Mouse (Mus musculus) limb, embryonic 14.5 days (tissue): ENCODE results near the gene Timm44. TPM values are rescaled to one million over a fixed set of nuclear protein-coding genes. Genes with fewer than 3 reads are reported as not detected.

Source experiments
- ATAC-seq: fragments of 200-750 bp; cut with Nextera tagmentation; 2 replicates; pipeline ENCODE4 v1.8.0; 2017; ENCODE audit warnings: low read depth, moderate number of reproducible peaks, moderate TSS enrichment; ENCODE audit not compliant: low FRiP score
- DNase-seq: peaks from one replicate; pipeline ENCODE4 v3.0.0-alpha.2; 2015; ENCODE audit warnings: low spot score
- H3K27ac ChIP-seq: fragments of 300-500 bp; sonication (generic); replicated peaks from 2 replicates; pipeline ENCODE4 v1.5.1; 2014; ENCODE audit warnings: low read depth, mild to moderate bottlenecking, low read length, moderate library complexity, mixed read lengths
- H3K27me3 ChIP-seq: fragments of 300-500 bp; sonication (generic); 2 replicates; pipeline ENCODE4 v1.6.1; 2014; ENCODE audit warnings: low read length, mixed read lengths; ENCODE audit not compliant: control insufficient read depth, insufficient read depth
- H3K36me3 ChIP-seq: fragments of 300-500 bp; sonication (generic); 2 replicates; pipeline ENCODE4 v1.6.1; 2014; ENCODE audit warnings: mild to moderate bottlenecking, low read length, moderate library complexity, mixed read lengths; ENCODE audit not compliant: control insufficient read depth, insufficient read depth
- H3K4me1 ChIP-seq: fragments of 300-500 bp; sonication (generic); 2 replicates; pipeline ENCODE4 v1.6.1; 2014; ENCODE audit warnings: antibody characterized with exemption, low read length, mixed read lengths; ENCODE audit not compliant: control insufficient read depth, insufficient read depth
- H3K4me2 ChIP-seq: fragments of 300-500 bp; sonication (generic); replicated peaks from 2 replicates; pipeline ENCODE4 v1.6.1; 2014; ENCODE audit warnings: low read depth, mild to moderate bottlenecking, low read length, moderate library complexity; ENCODE audit not compliant: severe bottlenecking
- H3K4me3 ChIP-seq: fragments of 300-500 bp; sonication (generic); replicated peaks from 2 replicates; pipeline ENCODE4 v1.5.1; 2014; ENCODE audit warnings: low read length
- H3K9ac ChIP-seq: fragments of 300-500 bp; sonication (generic); 2 replicates; pipeline ENCODE4 v1.6.1; 2014; ENCODE audit warnings: mild to moderate bottlenecking, low read depth, low read length, moderate library complexity; ENCODE audit not compliant: severe bottlenecking
- H3K9me3 ChIP-seq: fragments of 300-500 bp; sonication (generic); 2 replicates; pipeline ENCODE4 v1.6.1; 2016; ENCODE audit warnings: low read length; ENCODE audit not compliant: control insufficient read depth
- POLR2A ChIP-seq: fragments of 200-500 bp; IDR thresholded peaks from 2 replicates; pipeline ENCODE4 v1.8.0; 2012; ENCODE audit warnings: inconsistent platforms, mild to moderate bottlenecking, moderate library complexity, borderline replicate concordance; ENCODE audit not compliant: insufficient read depth, insufficient read length; ENCODE audit errors: extremely low read depth
- WGBS: fragments of 180-500 bp; shearing (Covaris S2); extraction: QIAGEN DNeasy Blood & Tissue Kit; methylation state at CpG from one replicate; pipeline ENCODE4 v1.1.7; 2014; 5-methylcytosine and 5-hydroxymethylcytosine counted together
- polyA plus RNA-seq, 2 experiments: library from polyadenylated mRNA; depleted of rRNA in 1 of 2; stranded (reverse) in 1 of 2; unstranded in 1 of 2; fragments of >200 nt; fragmentation: Nextera tagmentation in 1 of 2; extraction: Ambion mirVana in 1 of 2; gene quantifications; 2 replicates each; pipeline versions ENCODE4 v1.2.1 to v1.2.3; 2012 to 2014

Timm44 gene
- polyA plus RNA-seq, 2 experiments, result 69.1 to 100 TPM

GRCm38 (mm10) chr8:4230612-4231351 is 44.9 kb downstream of the Timm44 start:
- H3K4me2 ChIP-seq, result no peak overlapping the region
- WGBS, result 51% methylated on average over 10 of the region's 10 CpGs
- H3K27ac ChIP-seq, result no peak overlapping the region
- no peak overlapping the region for H3K9ac ChIP-seq
- no peaks in the 10 kb centered on the region for H3K36me3 ChIP-seq
- no peak for DNase-seq
- TF ChIP-seq POLR2A, result no peak
- H3K4me1 ChIP-seq, result peaks cover 6% of the 10 kb centered on the region; the same call in 1 of the 2 replicates
- ATAC-seq, result no peak
- no peak overlapping the region for H3K4me3 ChIP-seq
- H3K9me3 ChIP-seq, result no peaks in the 10 kb centered on the region
- H3K27me3 ChIP-seq, result peaks cover 14% of the 10 kb centered on the region

- TF ChIP-seq POLR2A, result no peak
- Histone ChIP-seq H3K4me1 (peaks cover 6% of the 10 kb centered on the region; the same call in 1 of the 2 replicates), H3K4me3 (no peak overlapping the region), H3K9me3 (no peaks in the 10 kb centered on the region), H3K9ac (no peak overlapping the region), H3K4me2 (no peak overlapping the region), H3K27me3 (peaks cover 14% of the 10 kb centered on the region), H3K27ac (no peak overlapping the region), H3K36me3 (no peaks in the 10 kb centered on the region)
- no peak for DNase-seq
- ATAC-seq, result no peak
- 67% methylated on average over 5 of the region's 5 CpGs for WGBS
Measured at GRCm38 (mm10) chr8:4229784-4230183, 45.9 kb downstream of the Timm44 start.

GRCm38 (mm10) chr8:4227919-4228318 is 47.8 kb downstream of the Timm44 start:
- no peaks in the 10 kb centered on the region for H3K9me3 ChIP-seq
- TF ChIP-seq POLR2A, result no peak
- WGBS, result 93% methylated on average over 4 of the region's 4 CpGs

GRCm38 (mm10) chr8:4226739-4227347 is 48.9 kb downstream of the Timm44 start, which contains the start of gene Lrrc8e:
TSS of gene Lrrc8e (plus strand) at chr8:4226827.
- no peak for DNase-seq
- Histone ChIP-seq H3K36me3 (no peaks in the 10 kb centered on the region), H3K27me3 (peaks cover 14% of the 10 kb centered on the region), H3K4me1 (peaks cover 6% of the 10 kb centered on the region; the same call in 1 of the 2 replicates), H3K4me3 (peak within 1 kb of the TSS; percentile 27), H3K27ac (no peak within 1 kb of the TSS), H3K4me2 (peak within 1 kb of the TSS; percentile 49), H3K9me3 (no peaks in the 10 kb centered on the region), H3K9ac (peak within 1 kb of the TSS; percentile 44)
- 3% methylated on average over 33 of the region's 33 CpGs for WGBS
- no peak for TF ChIP-seq POLR2A
- ATAC-seq, result no peak

More at GRCm38 (mm10) chr8:4227919-4228318, 47.8 kb downstream of the Timm44 start:
- DNase-seq, result no peak
- Histone ChIP-seq H3K4me1 (peaks cover 6% of the 10 kb centered on the region; the same call in 1 of the 2 replicates), H3K4me2 (no peak overlapping the region), H3K36me3 (no peaks in the 10 kb centered on the region), H3K27me3 (peaks cover 14% of the 10 kb centered on the region), H3K4me3 (no peak overlapping the region), H3K27ac (no peak overlapping the region), H3K9ac (no peak overlapping the region)
- no peak for ATAC-seq

- DNase-seq (no peak), ATAC-seq (no peak)
- no peak overlapping the region for H3K27ac ChIP-seq
- peaks cover 6% of the 10 kb centered on the region; the same call in 1 of the 2 replicates for H3K4me1 ChIP-seq
- TF ChIP-seq POLR2A, result no peak
- H3K27me3 ChIP-seq, result peaks cover 14% of the 10 kb centered on the region
- peak overlapping the region; percentile 27 for H3K4me3 ChIP-seq
- H3K36me3 ChIP-seq, result no peaks in the 10 kb centered on the region
- peak overlapping the region; percentile 49 for H3K4me2 ChIP-seq
- 19% methylated on average over 4 of the region's 4 CpGs for WGBS
- H3K9me3 ChIP-seq, result no peaks in the 10 kb centered on the region
- H3K9ac ChIP-seq, result peak overlapping the region; percentile 44; the same call in 1 of the 2 replicates
Measured at GRCm38 (mm10) chr8:4226323-4226722, 49.4 kb downstream of the Timm44 start.
